Mouse (Mus musculus) hindbrain, embryonic 16.5 days (tissue): ENCODE results near the gene Polr2i. TPM values are rescaled to one million over a fixed set of nuclear protein-coding genes. Genes with fewer than 3 reads are reported as not detected.

Experiments
- ATAC-seq: fragments of 200-750 bp; cut with Nextera tagmentation; 2 replicates; pipeline ENCODE4 v1.8.0; 2017; ENCODE audit warnings: moderate TSS enrichment, moderate library complexity
- H3K27ac ChIP-seq: fragments of 300-500 bp; sonication (generic); 2 replicates; pipeline ENCODE4 v1.5.1; 2014; ENCODE audit warnings: low read depth, mild to moderate bottlenecking, control low read depth, low read length, moderate library complexity
- H3K27me3 ChIP-seq: fragments of 300-500 bp; sonication (generic); replicated peaks from 2 replicates; pipeline ENCODE4 v1.6.1; 2014; ENCODE audit warnings: low read length; ENCODE audit not compliant: control insufficient read depth, insufficient read depth
- H3K36me3 ChIP-seq: fragments of 300-500 bp; sonication (generic); 2 replicates; pipeline ENCODE4 v1.6.1; 2014; ENCODE audit warnings: mild to moderate bottlenecking, low read length, moderate library complexity, mixed read lengths; ENCODE audit not compliant: control insufficient read depth, insufficient read depth
- H3K4me1 ChIP-seq: fragments of 300-500 bp; sonication (generic); 2 replicates; pipeline ENCODE4 v1.6.1; 2014; ENCODE audit warnings: low read depth, low read length; ENCODE audit not compliant: control insufficient read depth, insufficient read depth
- H3K4me2 ChIP-seq: fragments of 300-500 bp; sonication (generic); 2 replicates; pipeline ENCODE4 v1.6.1; 2014; ENCODE audit warnings: mild to moderate bottlenecking, low read length, control low read depth, moderate library complexity
- H3K4me3 ChIP-seq: fragments of 300-500 bp; sonication (generic); 2 replicates; pipeline ENCODE4 v1.5.1; 2014; ENCODE audit warnings: mild to moderate bottlenecking, low read length, control low read depth, moderate library complexity
- H3K9ac ChIP-seq: fragments of 300-500 bp; sonication (generic); 2 replicates; pipeline ENCODE4 v1.6.1; 2014; ENCODE audit warnings: low read depth, mild to moderate bottlenecking, control low read depth, low read length, moderate library complexity
- H3K9me3 ChIP-seq: fragments of 300-500 bp; sonication (generic); 2 replicates; pipeline ENCODE4 v1.6.1; 2014; ENCODE audit warnings: mild to moderate bottlenecking, low read length, moderate library complexity; ENCODE audit not compliant: control insufficient read depth
- WGBS: fragments of 180-500 bp; shearing (Covaris S2); extraction: QIAGEN DNeasy Blood & Tissue Kit; methylation state at CpG from one replicate; pipeline ENCODE4 v1.1.7; 2014; 5-methylcytosine and 5-hydroxymethylcytosine counted together
- polyA plus RNA-seq: library from polyadenylated mRNA; unstranded; fragments of >200 nt; fragmentation: Nextera tagmentation; extraction: Ambion mirVana; gene quantifications from 2 replicates; pipeline ENCODE4 v1.2.1, GENCODE M21; 2015

Polr2i gene
- polyA plus RNA-seq, 1 experiment from 2014 or later = 175 TPM

GRCm38 (mm10) chr7:30269641-30270040 is 37.9 kb downstream of the Polr2i start:
- no peak overlapping the region for H3K4me2 ChIP-seq
- H3K4me3 ChIP-seq = no peak overlapping the region
- H3K9me3 ChIP-seq = no peaks in the 10 kb centered on the region
- no peaks in the 10 kb centered on the region for H3K27me3 ChIP-seq
- 87% methylated on average over 4 of the region's 4 CpGs for WGBS
- H3K36me3 ChIP-seq = no peaks in the 10 kb centered on the region; the same call in 1 of the 2 replicates
- H3K4me1 ChIP-seq = no peaks in the 10 kb centered on the region
- ATAC-seq = no peak
- no peak overlapping the region for H3K27ac ChIP-seq
- H3K9ac ChIP-seq = no peak overlapping the region

GRCm38 (mm10) chr7:30274383-30274782 is 42.6 kb downstream of the Polr2i start:
- Histone ChIP-seq H3K9ac (no peak overlapping the region), H3K4me2 (no peak overlapping the region), H3K4me1 (no peaks in the 10 kb centered on the region; the same call in 1 of the 2 replicates), H3K27me3 (no peaks in the 10 kb centered on the region), H3K27ac (no peak overlapping the region), H3K4me3 (no peak overlapping the region), H3K36me3 (no peaks in the 10 kb centered on the region; the same call in 1 of the 2 replicates), H3K9me3 (no peaks in the 10 kb centered on the region)
- no peak for ATAC-seq
- WGBS = 89% methylated on average over 6 of the region's 6 CpGs

- Histone ChIP-seq H3K36me3 (no peaks in the 10 kb centered on the region), H3K4me1 (peaks cover 2% of the 10 kb centered on the region; the same call in 1 of the 2 replicates), H3K27ac (no peak overlapping the region), H3K27me3 (no peaks in the 10 kb centered on the region), H3K4me2 (no peak overlapping the region), H3K4me3 (no peak overlapping the region), H3K9me3 (no peaks in the 10 kb centered on the region), H3K9ac (no peak overlapping the region)
- 62% methylated on average over 2 of the region's 2 CpGs for WGBS
- no peak for ATAC-seq
These were observed 47.2 kb downstream of the Polr2i start for GRCm38 (mm10) chr7:30278911-30279310.

GRCm38 (mm10) chr7:30279536-30279935 is 47.8 kb downstream of the Polr2i start:
- WGBS = 0% methylated on average over 6 of the region's 6 CpGs
- no peaks in the 10 kb centered on the region for H3K36me3 ChIP-seq
- H3K4me2 ChIP-seq = peak overlapping the region; percentile 99
- H3K27me3 ChIP-seq = no peaks in the 10 kb centered on the region
- H3K9me3 ChIP-seq = no peaks in the 10 kb centered on the region
- peaks cover 2% of the 10 kb centered on the region; the same call in 1 of the 2 replicates for H3K4me1 ChIP-seq
- peak overlapping the region; percentile 74 for H3K4me3 ChIP-seq
- ATAC-seq = no peak
- H3K9ac ChIP-seq = peak overlapping the region; percentile 46; the same call in 1 of the 2 replicates
- H3K27ac ChIP-seq = no peak overlapping the region; the same call in 1 of the 2 replicates

GRCm38 (mm10) chr7:30279951-30280669 is 48.4 kb downstream of the Polr2i start, which contains the start of the genes Thap8 and Wdr62:
Gene Thap8, plus strand, starts transcription at chr7:30280094.
Gene Wdr62, minus strand, starts transcription at chr7:30280419.
- peak within 1 kb of the TSS; percentile 66 for H3K9ac ChIP-seq
- ATAC-seq = peak; percentile 97
- no peaks in the 10 kb centered on the region for H3K36me3 ChIP-seq
- peak within 1 kb of the TSS; percentile 99 for H3K4me2 ChIP-seq
- no peaks in the 10 kb centered on the region for H3K27me3 ChIP-seq
- peak within 1 kb of the TSS; percentile 74 for H3K4me3 ChIP-seq
- H3K4me1 ChIP-seq = peaks cover 2% of the 10 kb centered on the region; the same call in 1 of the 2 replicates
- H3K9me3 ChIP-seq = no peaks in the 10 kb centered on the region
- under 1% methylated on average over 48 of the region's 49 CpGs for WGBS
- peak within 1 kb of the TSS; percentile 99 for H3K27ac ChIP-seq

- Histone ChIP-seq H3K27ac (peak overlapping the region; percentile 99), H3K27me3 (no peaks in the 10 kb centered on the region), H3K4me3 (peak overlapping the region; percentile 74), H3K4me1 (peaks cover 2% of the 10 kb centered on the region; the same call in 1 of the 2 replicates), H3K4me2 (peak overlapping the region; percentile 99), H3K9ac (peak overlapping the region; percentile 66), H3K36me3 (no peaks in the 10 kb centered on the region), H3K9me3 (no peaks in the 10 kb centered on the region)
- peak; percentile 89 for ATAC-seq
- under 1% methylated on average over 20 of the region's 20 CpGs for WGBS
These were observed 49.0 kb downstream of the Polr2i start for GRCm38 (mm10) chr7:30280670-30281138.

- Histone ChIP-seq H3K27me3 (no peaks in the 10 kb centered on the region), H3K9me3 (no peaks in the 10 kb centered on the region), H3K9ac (no peak overlapping the region), H3K4me1 (peaks cover 2% of the 10 kb centered on the region; the same call in 1 of the 2 replicates), H3K4me2 (no peak overlapping the region), H3K27ac (no peak overlapping the region), H3K36me3 (no peaks in the 10 kb centered on the region), H3K4me3 (no peak overlapping the region)
- ATAC-seq = no peak
- 74% methylated on average over 4 of the region's 4 CpGs for WGBS
These were observed 49.8 kb downstream of the Polr2i start for GRCm38 (mm10) chr7:30281522-30281921.

- Histone ChIP-seq H3K27me3 (no peaks in the 10 kb centered on the region), H3K4me2 (no peak overlapping the region), H3K4me3 (no peak overlapping the region), H3K36me3 (no peaks in the 10 kb centered on the region), H3K9ac (no peak overlapping the region), H3K4me1 (peaks cover 2% of the 10 kb centered on the region; the same call in 1 of the 2 replicates), H3K9me3 (no peaks in the 10 kb centered on the region), H3K27ac (no peak overlapping the region)
- ATAC-seq = no peak
- WGBS = 81% methylated on average over 7 of the region's 7 CpGs
These were observed 51.0 kb downstream of the Polr2i start for GRCm38 (mm10) chr7:30282740-30283139.
